Mouse (Mus musculus) lung, embryonic 14.5 days (tissue): ENCODE measurements around the gene Best3. TPM values are rescaled to one million over a fixed set of nuclear protein-coding genes. Genes with fewer than 3 reads are reported as not detected.

Experiments used
- ATAC-seq: fragments of 200-750 bp; cut with Nextera tagmentation; 2 replicates; pipeline ENCODE4 v1.8.0; 2017; ENCODE audit warnings: mild to moderate bottlenecking, moderate TSS enrichment, moderate library complexity; ENCODE audit not compliant: insufficient read depth
- DNase-seq: peaks from one replicate; pipeline ENCODE4 v3.0.0-alpha.2; 2015
- H3K27ac ChIP-seq: fragments of 300-500 bp; sonication (generic); 2 replicates; pipeline ENCODE4 v1.5.1; 2014; ENCODE audit warnings: low read depth, mild to moderate bottlenecking, moderate library complexity
- H3K27me3 ChIP-seq: fragments of 300-500 bp; sonication (generic); 2 replicates; pipeline ENCODE4 v1.6.1; 2014; ENCODE audit warnings: low read length, control low read depth; ENCODE audit not compliant: insufficient read depth
- H3K36me3 ChIP-seq: fragments of 300-500 bp; sonication (generic); 2 replicates; pipeline ENCODE4 v1.6.1; 2014; ENCODE audit warnings: control low read depth; ENCODE audit not compliant: insufficient read depth
- H3K4me1 ChIP-seq: fragments of 300-500 bp; sonication (generic); 2 replicates; pipeline ENCODE4 v1.6.1; 2014; ENCODE audit warnings: antibody characterized with exemption, control low read depth; ENCODE audit not compliant: insufficient read depth
- H3K4me2 ChIP-seq: fragments of 300-500 bp; sonication (generic); 2 replicates; pipeline ENCODE4 v1.6.1; 2014; ENCODE audit warnings: mild to moderate bottlenecking
- H3K4me3 ChIP-seq: fragments of 300-500 bp; sonication (generic); 2 replicates; pipeline ENCODE4 v1.5.1; 2014; ENCODE audit warnings: low read depth, low read length
- H3K9ac ChIP-seq: fragments of 300-500 bp; sonication (generic); 2 replicates; pipeline ENCODE4 v1.6.1; 2014
- H3K9me3 ChIP-seq: fragments of 300-500 bp; sonication (generic); 2 replicates; pipeline ENCODE4 v1.6.1; 2016; ENCODE audit warnings: low read depth, low read length, control low read depth
- CTCF ChIP-seq: IDR thresholded peaks from 2 replicates; pipeline ENCODE4 v1.5.1; 2016; ENCODE audit warnings: antibody characterized with exemption, low read depth
- WGBS: fragments of 180-500 bp; shearing (Covaris S2); extraction: QIAGEN DNeasy Blood & Tissue Kit; methylation state at CpG from one replicate; pipeline ENCODE4 v1.1.7; 2014; 5-methylcytosine and 5-hydroxymethylcytosine counted together
- polyA plus RNA-seq: library from polyadenylated mRNA; unstranded; fragments of >200 nt; fragmentation: Nextera tagmentation; extraction: Ambion mirVana; gene quantifications from 2 replicates; pipeline ENCODE4 v1.2.1, GENCODE M21; 2014

The Best3 gene
- polyA plus RNA-seq, 1 experiment from 2014 or later: 0.11 TPM

GRCm38 (mm10) chr10:116950009-116950769 is 35.9 kb upstream of the Best3 start, which contains the start of gene Rab3ip:
Gene Rab3ip, minus strand, starts transcription at chr10:116950769.
- Histone ChIP-seq H3K4me2 (peak within 1 kb of the TSS; percentile 86), H3K9me3 (peaks cover 3% of the 10 kb centered on the region; the same call in 1 of the 2 replicates), H3K4me1 (no peaks in the 10 kb centered on the region), H3K27ac (peak within 1 kb of the TSS; percentile 85), H3K4me3 (peak within 1 kb of the TSS; percentile 82), H3K9ac (peak within 1 kb of the TSS; percentile 74), H3K36me3 (no peaks in the 10 kb centered on the region), H3K27me3 (no peaks in the 10 kb centered on the region)
- DNase-seq: peak; percentile 95
- under 1% methylated on average over 52 of the region's 103 CpGs for whole genome bisulfite sequencing
- peak; percentile 90 for ATAC-seq
- peak; percentile 86 for TF ChIP-seq CTCF

- TF ChIP-seq CTCF: no peak
- H3K9ac ChIP-seq: 0 out of 2 replicates have a peak overlapping the region, but pooled peaks have one; percentile 16
- no peak overlapping the region for H3K27ac ChIP-seq
- peak overlapping the region; percentile 82 for H3K4me3 ChIP-seq
- ATAC-seq (peak; percentile 6; the same call in 1 of the 2 replicates), DNase-seq (peak; percentile 32)
- no peaks in the 10 kb centered on the region for H3K27me3 ChIP-seq
- H3K9me3 ChIP-seq: peaks cover 3% of the 10 kb centered on the region; the same call in 1 of the 2 replicates
- H3K36me3 ChIP-seq: no peaks in the 10 kb centered on the region
- 16% methylated on average over 5 of the region's 5 CpGs for WGBS
- no peaks in the 10 kb centered on the region for H3K4me1 ChIP-seq
- peak overlapping the region; percentile 86 for H3K4me2 ChIP-seq
Measured at GRCm38 (mm10) chr10:116950886-116951285, 35.2 kb upstream of the Best3 start.

- Histone ChIP-seq H3K36me3 (no peaks in the 10 kb centered on the region), H3K9me3 (peaks cover 3% of the 10 kb centered on the region; the same call in 1 of the 2 replicates), H3K4me1 (no peaks in the 10 kb centered on the region), H3K9ac (no peak overlapping the region), H3K4me3 (no peak overlapping the region), H3K27ac (no peak overlapping the region), H3K4me2 (no peak overlapping the region), H3K27me3 (no peaks in the 10 kb centered on the region)
- WGBS: 85% methylated on average over 6 of the region's 6 CpGs
- ATAC-seq: no peak
- no peak for TF ChIP-seq CTCF
- peak; percentile 49 for DNase-seq
Measured at GRCm38 (mm10) chr10:116955191-116955590, 30.9 kb upstream of the Best3 start.

GRCm38 (mm10) chr10:116956483-116957158 is 29.5 kb upstream of the Best3 start:
- H3K4me2 ChIP-seq: no peak overlapping the region
- no peak overlapping the region for H3K4me3 ChIP-seq
- no peaks in the 10 kb centered on the region for H3K36me3 ChIP-seq
- DNase-seq (no peak), ATAC-seq (no peak)
- no peak overlapping the region for H3K9ac ChIP-seq
- 91% methylated on average over 11 of the region's 11 CpGs for WGBS
- peaks cover 3% of the 10 kb centered on the region; the same call in 1 of the 2 replicates for H3K9me3 ChIP-seq
- H3K4me1 ChIP-seq: no peaks in the 10 kb centered on the region
- H3K27me3 ChIP-seq: no peaks in the 10 kb centered on the region
- no peak for TF ChIP-seq CTCF
- H3K27ac ChIP-seq: no peak overlapping the region

GRCm38 (mm10) chr10:116957867-116958551 is 28.1 kb upstream of the Best3 start:
- TF ChIP-seq CTCF: no peak
- Histone ChIP-seq H3K9me3 (no peaks in the 10 kb centered on the region; the same call in 1 of the 2 replicates), H3K4me3 (no peak overlapping the region), H3K9ac (no peak overlapping the region), H3K36me3 (no peaks in the 10 kb centered on the region), H3K27ac (no peak overlapping the region), H3K4me1 (no peaks in the 10 kb centered on the region), H3K27me3 (no peaks in the 10 kb centered on the region), H3K4me2 (no peak overlapping the region)
- DNase-seq (no peak), ATAC-seq (no peak)
- WGBS: 46% methylated on average over 5 of the region's 5 CpGs

- ATAC-seq (no peak), DNase-seq (no peak)
- WGBS: 76% methylated on average over 14 of the region's 14 CpGs
- Histone ChIP-seq H3K27me3 (no peaks in the 10 kb centered on the region), H3K9ac (no peak overlapping the region), H3K36me3 (no peaks in the 10 kb centered on the region), H3K4me2 (no peak overlapping the region), H3K4me3 (no peak overlapping the region), H3K9me3 (no peaks in the 10 kb centered on the region), H3K4me1 (peaks cover 12% of the 10 kb centered on the region), H3K27ac (no peak overlapping the region)
- TF ChIP-seq CTCF: no peak
Measured at GRCm38 (mm10) chr10:116962152-116962551, 24.0 kb upstream of the Best3 start.
